Mouse (Mus musculus) kidney, adult 8-10 months (tissue): ENCODE data around the gene Nrde2.
A peak's percentile ranks its signal among the peaks of the same experiment; 100 is the strongest.

Experiments used
- DNase-seq, 2 experiments: peaks; one replicate each; pipeline ENCODE4 v3.0.0; 2022

Nrde2 gene

GRCm38 (mm10) chr12:100178898-100179440, 19.5 kb upstream of the Nrde2 start:
- DNase-seq = no peak

GRCm38 (mm10) chr12:100176469-100177056, 17.1 kb upstream of the Nrde2 start:
- no peak for DNase-seq

- no peak for DNase-seq
These were observed 13.0 kb upstream of the Nrde2 start for GRCm38 (mm10) chr12:100172481-100172880.

- DNase-seq = peak in 1 of 2 experiments; percentile 26
These were observed 8.7 kb upstream of the Nrde2 start for GRCm38 (mm10) chr12:100167931-100168871.

- DNase-seq = no peak
These were observed 8.0 kb upstream of the Nrde2 start for GRCm38 (mm10) chr12:100167502-100167901.

- no peak for DNase-seq
These were observed 7.5 kb upstream of the Nrde2 start for GRCm38 (mm10) chr12:100166939-100167338.

- DNase-seq = peak in 1 of 2 experiments; percentile 25
These were observed 6.7 kb upstream of the Nrde2 start for GRCm38 (mm10) chr12:100166177-100166576.

- DNase-seq = no peak
These were observed 5.6 kb upstream of the Nrde2 start for GRCm38 (mm10) chr12:100164991-100165500.

GRCm38 (mm10) chr12:100152466-100152865, 7.0 kb downstream of the Nrde2 start:
- no peak for DNase-seq

- no peak for DNase-seq
These were observed 15.2 kb downstream of the Nrde2 start for GRCm38 (mm10) chr12:100144269-100144668.

- peak in 1 of 2 experiments; percentile 18 for DNase-seq
These were observed 15.7 kb downstream of the Nrde2 start for GRCm38 (mm10) chr12:100143737-100144136.

GRCm38 (mm10) chr12:100142848-100143523, 16.5 kb downstream of the Nrde2 start:
- peak; percentile 65 to 67 for DNase-seq

- DNase-seq = no peak
These were observed 24.3 kb downstream of the Nrde2 start for GRCm38 (mm10) chr12:100135117-100135516.

GRCm38 (mm10) chr12:100134395-100134936, 25.0 kb downstream of the Nrde2 start:
- DNase-seq = no peak

- DNase-seq = peak; percentile 43 to 77
These were observed 27.8 kb downstream of the Nrde2 start for GRCm38 (mm10) chr12:100131655-100132054.

- no peak for DNase-seq
These were observed 28.3 kb downstream of the Nrde2 start for GRCm38 (mm10) chr12:100131167-100131566.

- no peak for DNase-seq
These were observed 30.5 kb downstream of the Nrde2 start for GRCm38 (mm10) chr12:100128961-100129360.

GRCm38 (mm10) chr12:100128522-100128921, 30.9 kb downstream of the Nrde2 start:
- no peak for DNase-seq

- no peak for DNase-seq
These were observed 31.5 kb downstream of the Nrde2 start for GRCm38 (mm10) chr12:100127866-100128480.

GRCm38 (mm10) chr12:100126968-100127865, 32.2 kb downstream of the Nrde2 start:
- DNase-seq = no peak
